Mouse (Mus musculus) lung, embryonic 15.5 days (tissue): ENCODE measurements at regions not wholly inside any gene's neighbourhood (a gene's known extent, or its start where the extent isn't known, plus 50 kb on each side); places are given as distances from the start of the nearest gene placed in this dataset.
"Not testable (repeated sequence)": the region's sequence is repeated elsewhere in the genome, so short reads cannot be mapped to it uniquely, and the experiment has no call there.

Source experiments
- ATAC-seq: fragments of 200-750 bp; cut with Nextera tagmentation; 2 replicates; pipeline ENCODE4 v1.8.0; 2017; ENCODE audit warnings: moderate number of reproducible peaks, borderline replicate concordance; ENCODE audit not compliant: low FRiP score, low TSS enrichment; ENCODE audit errors: extremely low read depth
- H3K27ac ChIP-seq: fragments of 300-500 bp; sonication (generic); 2 replicates; pipeline ENCODE4 v1.5.1; 2015; ENCODE audit warnings: moderate library complexity, mild to moderate bottlenecking, inconsistent platforms
- H3K27me3 ChIP-seq: fragments of 300-500 bp; sonication (generic); 2 replicates; pipeline ENCODE4 v1.6.1; 2015; ENCODE audit warnings: inconsistent platforms
- H3K36me3 ChIP-seq: fragments of 300-500 bp; sonication (generic); 2 replicates; pipeline ENCODE4 v1.6.1; 2015; ENCODE audit warnings: inconsistent platforms
- H3K4me1 ChIP-seq: fragments of 300-500 bp; sonication (generic); 2 replicates; pipeline ENCODE4 v1.6.1; 2015; ENCODE audit warnings: inconsistent platforms
- H3K4me2 ChIP-seq: fragments of 300-500 bp; sonication (generic); 2 replicates; pipeline ENCODE4 v1.6.1; 2015; ENCODE audit warnings: inconsistent platforms, mild to moderate bottlenecking, moderate library complexity
- H3K4me3 ChIP-seq: fragments of 300-500 bp; sonication (generic); 2 replicates; pipeline ENCODE4 v1.5.1; 2015; ENCODE audit warnings: mild to moderate bottlenecking, inconsistent platforms
- H3K9ac ChIP-seq: fragments of 300-500 bp; sonication (generic); 2 replicates; pipeline ENCODE4 v1.6.1; 2015; ENCODE audit warnings: inconsistent platforms
- H3K9me3 ChIP-seq: fragments of 300-500 bp; sonication (generic); 2 replicates; pipeline ENCODE4 v1.6.1; 2016; ENCODE audit warnings: inconsistent platforms
- WGBS: fragments of 180-500 bp; shearing (Covaris S2); methylation state at CpG from one replicate; pipeline ENCODE4 v1.1.7; 2015; 5-methylcytosine and 5-hydroxymethylcytosine counted together

- no peak overlapping the region for H3K27ac ChIP-seq
- H3K36me3 ChIP-seq, result no peaks in the 10 kb centered on the region
- no peaks in the 10 kb centered on the region for H3K4me1 ChIP-seq
- 55% methylated on average over 3 of the region's 3 CpGs for WGBS
- no peak overlapping the region for H3K4me2 ChIP-seq
- no peak overlapping the region for H3K9ac ChIP-seq
- no peaks in the 10 kb centered on the region for H3K27me3 ChIP-seq
- no peaks in the 10 kb centered on the region for H3K9me3 ChIP-seq
- no peak for ATAC-seq
- H3K4me3 ChIP-seq, result no peak overlapping the region
Observed at GRCm38 (mm10) chr10:19297669-19298068, 58.7 kb upstream of the Olig3 start.

GRCm38 (mm10) chr10:19295388-19296013 lies 60.8 kb upstream of the Olig3 start:
- Histone ChIP-seq H3K4me2 (no peak overlapping the region), H3K27me3 (no peaks in the 10 kb centered on the region), H3K4me1 (no peaks in the 10 kb centered on the region), H3K9ac (no peak overlapping the region), H3K27ac (no peak overlapping the region), H3K36me3 (no peaks in the 10 kb centered on the region), H3K9me3 (no peaks in the 10 kb centered on the region), H3K4me3 (no peak overlapping the region)
- ATAC-seq, result no peak
- WGBS, result 75% methylated on average over 7 of the region's 7 CpGs

- Histone ChIP-seq H3K4me2 (no peak overlapping the region), H3K4me3 (no peak overlapping the region), H3K27ac (no peak overlapping the region), H3K36me3 (no peaks in the 10 kb centered on the region), H3K9ac (no peak overlapping the region), H3K27me3 (no peaks in the 10 kb centered on the region), H3K4me1 (no peaks in the 10 kb centered on the region), H3K9me3 (no peaks in the 10 kb centered on the region)
- WGBS, result 80% methylated on average over 5 of the region's 5 CpGs
- no peak for ATAC-seq
Observed at GRCm38 (mm10) chr10:19291474-19291873, 64.9 kb upstream of the Olig3 start.

- not testable (repeated sequence) for H3K36me3 ChIP-seq, H3K4me2 ChIP-seq, H3K9ac ChIP-seq, H3K9me3 ChIP-seq, H3K27me3 ChIP-seq, H3K4me3 ChIP-seq, ATAC-seq, H3K4me1 ChIP-seq, H3K27ac ChIP-seq
- WGBS, result 88% methylated on average over 3 of the region's 3 CpGs
Observed at GRCm38 (mm10) chr10:19291039-19291438, 65.3 kb upstream of the Olig3 start.

- no peak overlapping the region for H3K27ac ChIP-seq
- no peaks in the 10 kb centered on the region for H3K4me1 ChIP-seq
- no peaks in the 10 kb centered on the region for H3K36me3 ChIP-seq
- no peak overlapping the region for H3K9ac ChIP-seq
- ATAC-seq, result no peak
- H3K4me3 ChIP-seq, result no peak overlapping the region
- H3K9me3 ChIP-seq, result no peaks in the 10 kb centered on the region
- no peaks in the 10 kb centered on the region for H3K27me3 ChIP-seq
- no peak overlapping the region for H3K4me2 ChIP-seq
- WGBS, result 84% methylated on average over 3 of the region's 3 CpGs
Observed at GRCm38 (mm10) chr10:19282166-19282565, 74.2 kb upstream of the Olig3 start.

GRCm38 (mm10) chr10:19281021-19281420 lies 75.3 kb upstream of the Olig3 start:
- Histone ChIP-seq H3K4me2 (no peak overlapping the region), H3K4me1 (no peaks in the 10 kb centered on the region), H3K9me3 (no peaks in the 10 kb centered on the region), H3K9ac (no peak overlapping the region), H3K4me3 (no peak overlapping the region), H3K27me3 (no peaks in the 10 kb centered on the region), H3K36me3 (no peaks in the 10 kb centered on the region), H3K27ac (no peak overlapping the region)
- ATAC-seq, result no peak
- WGBS, result 65% methylated on average over 4 of the region's 4 CpGs

- Histone ChIP-seq H3K9me3 (no peaks in the 10 kb centered on the region), H3K4me2 (no peak overlapping the region), H3K27me3 (no peaks in the 10 kb centered on the region), H3K27ac (no peak overlapping the region), H3K36me3 (no peaks in the 10 kb centered on the region), H3K4me3 (no peak overlapping the region), H3K4me1 (no peaks in the 10 kb centered on the region), H3K9ac (no peak overlapping the region)
- WGBS, result 59% methylated on average over 5 of the region's 5 CpGs
- no peak for ATAC-seq
Observed at GRCm38 (mm10) chr10:19278189-19278842, 78.0 kb upstream of the Olig3 start.

- H3K27me3 ChIP-seq, result no peaks in the 10 kb centered on the region
Observed at GRCm38 (mm10) chr10:19277103-19277827, 79.1 kb upstream of the Olig3 start.

GRCm38 (mm10) chr10:19274985-19275384 lies 81.3 kb upstream of the Olig3 start:
- ATAC-seq, result no peak

More at GRCm38 (mm10) chr10:19277103-19277827, 79.1 kb upstream of the Olig3 start:
- H3K36me3 ChIP-seq, result no peaks in the 10 kb centered on the region
- no peak overlapping the region for H3K4me2 ChIP-seq
- no peak overlapping the region for H3K9ac ChIP-seq
- WGBS, result 71% methylated on average over 9 of the region's 9 CpGs
- H3K4me3 ChIP-seq, result no peak overlapping the region
- ATAC-seq, result no peak
- H3K27ac ChIP-seq, result no peak overlapping the region
- no peaks in the 10 kb centered on the region for H3K4me1 ChIP-seq
- no peaks in the 10 kb centered on the region for H3K9me3 ChIP-seq

GRCm38 (mm10) chr10:19269418-19269817 lies 86.9 kb upstream of the Olig3 start:
- no peak overlapping the region for H3K4me2 ChIP-seq
- no peak overlapping the region for H3K9ac ChIP-seq
- no peaks in the 10 kb centered on the region for H3K27me3 ChIP-seq
- H3K36me3 ChIP-seq, result no peaks in the 10 kb centered on the region
- 56% methylated on average over 1 of the region's 1 CpGs for WGBS
- no peaks in the 10 kb centered on the region for H3K9me3 ChIP-seq
- no peak overlapping the region for H3K27ac ChIP-seq
- no peaks in the 10 kb centered on the region for H3K4me1 ChIP-seq
- H3K4me3 ChIP-seq, result no peak overlapping the region
- no peak for ATAC-seq

More at GRCm38 (mm10) chr10:19274985-19275384, 81.3 kb upstream of the Olig3 start:
- no peak overlapping the region for H3K4me2 ChIP-seq
- H3K9ac ChIP-seq, result no peak overlapping the region
- 76% methylated on average over 4 of the region's 4 CpGs for WGBS
- H3K4me3 ChIP-seq, result no peak overlapping the region
- H3K4me1 ChIP-seq, result no peaks in the 10 kb centered on the region
- H3K9me3 ChIP-seq, result no peaks in the 10 kb centered on the region
- no peaks in the 10 kb centered on the region for H3K36me3 ChIP-seq
- H3K27ac ChIP-seq, result no peak overlapping the region
- no peaks in the 10 kb centered on the region for H3K27me3 ChIP-seq

- H3K9me3 ChIP-seq, result no peaks in the 10 kb centered on the region
- 70% methylated on average over 4 of the region's 4 CpGs for WGBS
- ATAC-seq, result no peak
- no peaks in the 10 kb centered on the region for H3K4me1 ChIP-seq
- no peak overlapping the region for H3K9ac ChIP-seq
- H3K27ac ChIP-seq, result no peak overlapping the region
- no peaks in the 10 kb centered on the region for H3K27me3 ChIP-seq
- no peak overlapping the region for H3K4me2 ChIP-seq
- no peaks in the 10 kb centered on the region for H3K36me3 ChIP-seq
- no peak overlapping the region for H3K4me3 ChIP-seq
Observed at GRCm38 (mm10) chr10:19268051-19268450, 88.3 kb upstream of the Olig3 start.

GRCm38 (mm10) chr10:19240102-19240759 lies 116.1 kb upstream of the Olig3 start:
- Histone ChIP-seq H3K4me3 (no peak overlapping the region), H3K9me3 (no peaks in the 10 kb centered on the region), H3K27me3 (no peaks in the 10 kb centered on the region), H3K27ac (no peak overlapping the region), H3K9ac (no peak overlapping the region), H3K36me3 (no peaks in the 10 kb centered on the region), H3K4me2 (no peak overlapping the region), H3K4me1 (no peaks in the 10 kb centered on the region)
- WGBS, result 29% methylated on average over 8 of the region's 8 CpGs
- ATAC-seq, result no peak
